Mouse (Mus musculus): ENCODE measurements at regions not wholly inside any gene's neighbourhood (a gene's known extent, or its start where the extent isn't known, plus 50 kb on each side); places are given as distances from the start of the nearest gene placed in this dataset.

DNA sequence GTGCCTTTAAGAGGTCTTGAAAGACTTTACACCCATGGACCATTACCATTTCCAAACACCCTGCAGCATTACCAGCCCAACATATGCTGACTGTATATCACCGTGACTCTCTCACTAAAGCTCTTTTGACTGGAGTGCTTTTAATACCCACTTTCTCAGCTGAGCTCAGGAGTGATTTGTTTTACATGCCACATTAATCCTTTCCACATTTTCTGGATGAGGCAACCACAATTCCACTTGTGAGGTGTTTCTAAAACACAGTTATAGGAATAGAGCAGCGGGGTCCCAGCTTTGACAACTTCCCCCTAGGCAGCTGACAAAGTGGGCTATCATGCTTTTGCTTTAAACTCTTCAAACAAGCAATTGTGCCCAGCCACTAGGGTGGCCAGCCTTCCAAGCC lies 314.5 kb upstream of the Meox2 start:
- Histone ChIP-seq H3K4me2 (ENCODE audit: low read length) (no peak overlapping the region), H3K27ac (no peak overlapping the region), H3K27me3 (ENCODE audit: insufficient read depth, low read length) (no peaks in the 10 kb centered on the region), H3K4me3 (replicated peaks; ENCODE audit: low read depth, low read length) (no peak overlapping the region), H3K9ac (ENCODE audit: low read depth, low read length) (no peak overlapping the region), H3K4me1 (replicated peaks; ENCODE audit: insufficient read depth, low read length) (no peaks in the 10 kb centered on the region), H3K9me3 (replicated peaks; ENCODE audit: low read length) (no peaks in the 10 kb centered on the region), H3K36me3 (ENCODE audit: insufficient read depth, low read length) (no peaks in the 10 kb centered on the region)
- 39% methylated on average over 2 of the region's 2 CpGs for WGBS
- no peak for TF ChIP-seq CTCF (IDR thresholded peaks at IDR 0.05; ENCODE audit: low read depth)
- no peak for ATAC-seq (replicated peaks; ENCODE audit: low FRiP score, low read depth)
- DNase-seq (ENCODE audit: low spot score): no peak

DNA sequence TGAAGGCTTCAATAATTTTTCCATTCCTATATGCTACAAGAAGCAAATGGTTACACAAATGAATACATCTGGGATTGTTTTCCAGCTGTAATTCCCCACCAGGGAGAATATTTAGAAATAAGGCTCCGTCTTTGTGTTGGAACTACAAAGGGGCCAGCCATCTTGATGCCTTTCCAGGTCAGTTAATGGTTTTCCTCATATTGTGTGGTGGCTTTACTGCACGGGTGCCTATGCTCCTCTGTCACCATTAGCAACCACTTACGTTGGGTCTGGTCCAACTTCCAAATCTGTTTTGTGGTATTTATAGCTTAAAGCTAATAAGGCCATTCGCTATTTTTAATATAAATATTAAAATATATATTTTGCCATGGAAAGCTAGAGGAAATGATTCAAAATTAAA lies 312.1 kb upstream of the Meox2 start:
- ATAC-seq (replicated peaks; ENCODE audit: low FRiP score, low read depth): no peak
- Histone ChIP-seq H3K27me3 (ENCODE audit: insufficient read depth, low read length) (no peaks in the 10 kb centered on the region), H3K9ac (ENCODE audit: low read depth, low read length) (no peak overlapping the region), H3K4me3 (replicated peaks; ENCODE audit: low read depth, low read length) (no peak overlapping the region), H3K9me3 (replicated peaks; ENCODE audit: low read length) (no peaks in the 10 kb centered on the region), H3K27ac (no peak overlapping the region), H3K4me1 (replicated peaks; ENCODE audit: insufficient read depth, low read length) (no peaks in the 10 kb centered on the region), H3K36me3 (ENCODE audit: insufficient read depth, low read length) (no peaks in the 10 kb centered on the region), H3K4me2 (ENCODE audit: low read length) (no peak overlapping the region)
- no peak for DNase-seq (ENCODE audit: low spot score)
- TF ChIP-seq CTCF (IDR thresholded peaks at IDR 0.05; ENCODE audit: low read depth): no peak
- 78% methylated on average over 4 of the region's 4 CpGs for WGBS

DNA sequence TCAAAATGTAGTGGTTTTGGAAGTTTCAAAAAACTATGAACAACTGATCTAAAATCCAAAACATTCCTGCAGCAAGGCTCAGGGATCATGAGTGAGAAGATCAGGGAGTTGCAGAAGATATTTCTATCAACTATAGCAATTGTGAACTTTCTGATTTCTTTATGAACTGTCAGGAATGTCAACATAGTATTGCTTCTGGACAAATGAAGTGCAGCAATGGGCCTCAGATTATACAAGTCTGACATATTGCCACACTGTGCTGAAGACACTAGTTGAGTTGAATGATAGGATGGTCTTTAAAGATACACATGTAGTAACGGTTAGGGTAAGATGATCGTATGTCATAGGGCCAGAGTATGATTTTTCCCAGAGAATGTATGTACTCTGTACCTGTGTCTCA lies 290.4 kb upstream of the Meox2 start:
- DNase-seq (ENCODE audit: low spot score) (no peak), ATAC-seq (replicated peaks; ENCODE audit: low FRiP score, low read depth) (no peak)
- Histone ChIP-seq H3K4me1 (replicated peaks; ENCODE audit: insufficient read depth, low read length) (no peaks in the 10 kb centered on the region), H3K4me2 (ENCODE audit: low read length) (no peak overlapping the region), H3K9ac (ENCODE audit: low read depth, low read length) (no peak overlapping the region), H3K36me3 (ENCODE audit: insufficient read depth, low read length) (no peaks in the 10 kb centered on the region), H3K27me3 (ENCODE audit: insufficient read depth, low read length) (no peaks in the 10 kb centered on the region), H3K9me3 (replicated peaks; ENCODE audit: low read length) (no peaks in the 10 kb centered on the region), H3K4me3 (replicated peaks; ENCODE audit: low read depth, low read length) (no peak overlapping the region), H3K27ac (no peak overlapping the region)
- TF ChIP-seq CTCF (IDR thresholded peaks at IDR 0.05; ENCODE audit: low read depth): no peak
- WGBS: 79% methylated on average over 2 of the region's 2 CpGs

DNA sequence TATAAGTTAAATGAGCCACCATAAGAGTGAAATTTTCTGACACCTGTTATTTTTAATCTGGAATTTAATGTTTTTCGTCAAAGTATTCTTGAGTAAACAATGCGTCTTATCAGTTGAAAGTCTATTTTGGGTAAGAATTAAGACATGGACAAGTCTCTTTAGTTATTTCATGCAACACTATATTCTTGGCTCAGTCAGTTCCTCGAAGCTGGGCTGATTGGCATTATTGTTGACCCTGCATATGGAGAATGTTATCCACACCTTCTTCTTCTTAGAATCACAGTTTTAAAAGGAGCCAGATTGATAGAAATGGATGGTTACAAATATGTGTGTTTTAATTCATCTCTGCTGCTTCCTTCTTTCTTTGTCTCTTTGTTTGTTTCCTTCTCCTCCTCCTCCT lies 289.5 kb upstream of the Meox2 start:
- H3K9ac ChIP-seq (ENCODE audit: low read depth, low read length): no peak overlapping the region
- DNase-seq (ENCODE audit: low spot score) (no peak), ATAC-seq (replicated peaks; ENCODE audit: low FRiP score, low read depth) (no peak)
- no peak overlapping the region for H3K27ac ChIP-seq
- H3K9me3 ChIP-seq (replicated peaks; ENCODE audit: low read length): no peaks in the 10 kb centered on the region
- H3K36me3 ChIP-seq (ENCODE audit: insufficient read depth, low read length): no peaks in the 10 kb centered on the region
- H3K4me3 ChIP-seq (replicated peaks; ENCODE audit: low read depth, low read length): no peak overlapping the region
- no peaks in the 10 kb centered on the region for H3K27me3 ChIP-seq (ENCODE audit: insufficient read depth, low read length)
- TF ChIP-seq CTCF (IDR thresholded peaks at IDR 0.05; ENCODE audit: low read depth): no peak
- no peaks in the 10 kb centered on the region for H3K4me1 ChIP-seq (replicated peaks; ENCODE audit: insufficient read depth, low read length)
- no peak overlapping the region for H3K4me2 ChIP-seq (ENCODE audit: low read length)
- 80% methylated on average over 3 of the region's 3 CpGs for WGBS

DNA sequence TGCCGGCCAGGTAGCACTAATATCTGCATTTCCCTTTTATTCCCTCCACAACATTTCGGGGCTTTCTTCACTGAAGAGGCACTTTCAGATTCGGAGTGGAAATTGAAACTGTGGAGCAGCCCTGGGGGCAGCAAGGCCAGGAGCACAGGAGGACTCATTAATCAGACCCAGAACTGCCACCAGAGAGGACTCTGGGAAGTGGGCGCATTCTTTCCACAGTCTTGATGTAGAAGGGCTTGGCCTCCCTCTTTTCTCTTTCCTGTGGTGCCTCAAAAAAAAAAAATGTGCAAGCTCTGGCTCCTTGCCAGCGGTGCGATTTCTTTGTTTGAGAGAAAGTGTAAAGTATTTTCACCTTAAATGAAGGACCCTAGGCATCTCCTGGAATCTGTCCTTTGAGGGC lies 281.6 kb upstream of the Meox2 start:
- no peak for DNase-seq (ENCODE audit: low spot score)

DNA sequence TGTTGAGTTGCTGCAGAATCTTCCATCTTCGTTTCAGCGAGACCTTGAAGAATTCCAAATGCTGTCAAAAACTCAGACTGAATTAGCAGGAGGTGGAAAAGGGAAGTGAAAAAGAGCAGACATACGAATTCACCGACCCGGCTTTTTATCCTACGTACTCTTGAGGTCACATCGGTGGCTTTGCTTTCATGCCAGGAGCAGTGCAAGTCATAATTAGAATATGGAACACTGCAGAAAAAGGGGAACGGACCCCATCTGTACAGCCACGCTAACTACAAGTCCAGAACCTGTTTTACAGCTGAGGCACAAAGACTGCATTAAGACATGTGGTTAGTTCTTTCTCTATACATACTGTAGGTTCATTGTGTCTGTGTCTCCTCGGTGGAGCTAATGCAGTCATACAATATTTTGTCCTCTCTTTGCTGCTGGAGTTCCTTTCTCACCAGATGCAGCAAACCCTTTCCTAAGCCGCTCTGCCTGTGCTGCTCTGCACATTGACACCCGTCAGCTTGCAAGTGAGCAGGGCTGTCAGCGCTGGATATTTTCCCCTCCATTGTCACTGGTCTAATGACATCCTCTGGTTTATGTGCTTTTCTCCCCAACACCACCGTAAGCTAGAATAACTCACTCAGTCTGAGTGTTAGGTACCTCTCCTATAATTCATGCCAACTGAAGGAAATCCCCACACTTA lies 276.9 kb upstream of the Meox2 start:
- no peak for DNase-seq (ENCODE audit: low spot score)
- H3K4me3 ChIP-seq (replicated peaks; ENCODE audit: low read depth, low read length): no peak overlapping the region
- ATAC-seq (replicated peaks; ENCODE audit: low FRiP score, low read depth): no peak

More for the DNA sequence above, 281.6 kb upstream of the Meox2 start:
- Histone ChIP-seq H3K27me3 (ENCODE audit: insufficient read depth, low read length) (no peaks in the 10 kb centered on the region), H3K4me2 (ENCODE audit: low read length) (no peak overlapping the region), H3K36me3 (ENCODE audit: insufficient read depth, low read length) (no peaks in the 10 kb centered on the region), H3K27ac (no peak overlapping the region), H3K9ac (ENCODE audit: low read depth, low read length) (no peak overlapping the region), H3K4me1 (replicated peaks; ENCODE audit: insufficient read depth, low read length) (no peaks in the 10 kb centered on the region), H3K4me3 (replicated peaks; ENCODE audit: low read depth, low read length) (no peak overlapping the region), H3K9me3 (replicated peaks; ENCODE audit: low read length) (no peaks in the 10 kb centered on the region)
- ATAC-seq (replicated peaks; ENCODE audit: low FRiP score, low read depth): no peak
- TF ChIP-seq CTCF (IDR thresholded peaks at IDR 0.05; ENCODE audit: low read depth): no peak
- 58% methylated on average over 6 of the region's 6 CpGs for WGBS

GRCm38 (mm10) chr12:36842957-36843356 lies 265.4 kb upstream of the Meox2 start:
- DNase-seq (ENCODE audit: low spot score): no peak
- H3K4me2 ChIP-seq (ENCODE audit: low read length): no peak overlapping the region

More for the DNA sequence above, 276.9 kb upstream of the Meox2 start:
- no peaks in the 10 kb centered on the region for H3K9me3 ChIP-seq (replicated peaks; ENCODE audit: low read length)
- 73% methylated on average over 14 of the region's 14 CpGs for WGBS
- H3K9ac ChIP-seq (ENCODE audit: low read depth, low read length): no peak overlapping the region
- H3K27ac ChIP-seq: no peak overlapping the region
- H3K4me2 ChIP-seq (ENCODE audit: low read length): no peak overlapping the region
- H3K27me3 ChIP-seq (ENCODE audit: insufficient read depth, low read length): no peaks in the 10 kb centered on the region
- H3K4me1 ChIP-seq (replicated peaks; ENCODE audit: insufficient read depth, low read length): no peaks in the 10 kb centered on the region
- no peaks in the 10 kb centered on the region for H3K36me3 ChIP-seq (ENCODE audit: insufficient read depth, low read length)
- no peak for TF ChIP-seq CTCF (IDR thresholded peaks at IDR 0.05; ENCODE audit: low read depth)

More at GRCm38 (mm10) chr12:36842957-36843356, 265.4 kb upstream of the Meox2 start:
- Histone ChIP-seq H3K4me3 (replicated peaks; ENCODE audit: low read depth, low read length) (no peak overlapping the region), H3K27me3 (ENCODE audit: insufficient read depth, low read length) (no peaks in the 10 kb centered on the region), H3K36me3 (ENCODE audit: insufficient read depth, low read length) (no peaks in the 10 kb centered on the region), H3K9ac (ENCODE audit: low read depth, low read length) (no peak overlapping the region), H3K4me1 (replicated peaks; ENCODE audit: insufficient read depth, low read length) (no peaks in the 10 kb centered on the region; the same call in 1 of the 2 replicates), H3K9me3 (replicated peaks; ENCODE audit: low read length) (no peaks in the 10 kb centered on the region), H3K27ac (no peak overlapping the region)
- WGBS: 91% methylated on average over 1 of the region's 1 CpGs
- TF ChIP-seq CTCF (IDR thresholded peaks at IDR 0.05; ENCODE audit: low read depth): no peak
- no peak for ATAC-seq (replicated peaks; ENCODE audit: low FRiP score, low read depth)

Measured in kidney, postnatal 0 days (tissue).